ENCODE assay signal across 26 mouse cellular contexts in the genomic region with DNA sequence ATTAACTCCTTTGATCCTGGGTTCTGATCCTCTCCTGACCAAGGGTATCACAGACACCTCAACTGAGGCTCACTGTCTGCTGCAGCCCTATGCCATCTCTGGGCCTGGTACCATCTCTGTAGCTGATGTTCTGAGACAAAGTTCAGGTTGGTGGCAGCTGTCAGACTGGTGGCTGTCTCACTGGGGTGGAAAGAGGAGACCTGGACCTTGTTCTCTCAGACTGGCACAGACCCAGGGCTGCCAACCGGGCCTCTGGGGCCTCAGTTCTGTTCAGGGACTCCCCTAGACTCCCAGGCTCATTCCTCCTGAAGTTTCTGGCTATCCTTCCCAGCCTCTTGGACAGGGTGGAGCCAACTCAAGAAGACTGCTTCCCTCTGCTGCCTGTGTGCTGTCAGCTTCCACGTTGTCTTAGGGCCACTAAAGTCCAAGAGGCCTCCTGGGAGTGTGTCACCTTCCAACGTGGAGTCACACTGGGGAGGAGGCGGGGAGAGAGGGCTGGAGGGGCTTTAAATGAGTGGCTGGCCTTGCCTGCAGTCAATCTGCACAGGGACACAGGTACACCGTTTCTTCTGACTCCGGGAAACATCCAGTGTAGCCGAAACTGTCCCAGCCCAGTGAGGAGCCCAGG. TPM values are rescaled to one million over a fixed set of nuclear protein-coding genes. Genes with fewer than 3 reads are reported as not detected.
A peak's percentile ranks its signal among the peaks of the same experiment; 100 is the strongest.
DNase-seq lines count a peak whose midpoint lies in the region; ATAC-seq lines count a peak whose summit lies in the region.
"Had no signal": no experiment of that assay in that cellular context is flagged by ENCODE, and none has a peak within 500 bp of the region (broad histone marks: within the 10 kb centered on the region; RNA-seq: fewer than 3 reads in every experiment).

Gene Apoa4 (plus strand): TSS at position 171 of the 628 bp plus-strand sequence.

- H3K9me3 ChIP-seq in kidney, embryonic 16.5 days (ENCODE audit: low read length) = no peaks in the 10 kb centered on the region
- no peaks in the 10 kb centered on the region for H3K9me3 ChIP-seq in intestine, embryonic 14.5 days (ENCODE audit: control insufficient read depth, low read length)
- no peaks in the 10 kb centered on the region for H3K9me3 ChIP-seq in intestine, embryonic 16.5 days (ENCODE audit: control insufficient read depth, low read length)
- H3K9me3 ChIP-seq: heart, embryonic 13.5 days; hindbrain, embryonic 12.5 days; midbrain, embryonic 15.5 days; neural tube, embryonic 12.5 days had no signal

- peak; percentile 46 for DNase-seq in kidney, adult 18-20 months
- DNase-seq in intestine, embryonic 14.5 days (ENCODE audit: low spot score) = no peak
- no peak for DNase-seq in large intestine, adult 2 months (ENCODE audit: low read depth, low spot score)
- DNase-seq in retina, embryonic 14.5 days (ENCODE audit: low spot score) = no peak
- no peak for DNase-seq in B cell, adult 2 months
- no peak for DNase-seq in embryo, embryonic 9.5 days (ENCODE audit: extremely low spot score)
- DNase-seq: adrenal gland, postnatal 10 days; cerebellum, adult 2 months; cerebellum, postnatal 36 days; embryo, embryonic 11 days; gastrocnemius, postnatal 10 days; lung, postnatal 4 days; retina, postnatal 1 day; right cerebral cortex, postnatal 25 days had no signal

- ATAC-seq in kidney, embryonic 16.5 days (ENCODE audit: low FRiP score, low TSS enrichment) = no peak
- no peak for ATAC-seq in intestine, embryonic 14.5 days (replicated peaks; ENCODE audit: low FRiP score, low TSS enrichment, low read depth)
- peak; percentile 68 for ATAC-seq in intestine, embryonic 16.5 days
- ATAC-seq: forebrain, embryonic 14.5 days; midbrain, embryonic 15.5 days had no signal

- no peaks in the 10 kb centered on the region for H3K27me3 ChIP-seq in kidney, embryonic 16.5 days (ENCODE audit: insufficient read depth, low read length)
- H3K27me3 ChIP-seq in intestine, embryonic 14.5 days (replicated peaks; ENCODE audit: control insufficient read depth, insufficient read depth, low read length) = no peaks in the 10 kb centered on the region
- no peaks in the 10 kb centered on the region for H3K27me3 ChIP-seq in intestine, embryonic 16.5 days (replicated peaks; ENCODE audit: control insufficient read depth, insufficient read depth, low read length)
- H3K27me3 ChIP-seq: hindbrain, embryonic 12.5 days; midbrain, embryonic 15.5 days; neural tube, embryonic 12.5 days had no signal

- H3K4me3 ChIP-seq in kidney, embryonic 16.5 days (ENCODE audit: low read length) = no peak within 1 kb of the TSS
- no peak within 1 kb of the TSS for H3K4me3 ChIP-seq in intestine, embryonic 14.5 days (ENCODE audit: low read depth, low read length)
- H3K4me3 ChIP-seq in intestine, embryonic 16.5 days (ENCODE audit: low read length) = peak within 1 kb of the TSS; percentile 38
- H3K4me3 ChIP-seq: heart, embryonic 13.5 days; hindbrain, embryonic 12.5 days; layer of hippocampus, adult 2 months; midbrain, embryonic 15.5 days; neural tube, embryonic 12.5 days had no signal

- no peaks in the 10 kb centered on the region for H3K4me1 ChIP-seq in kidney, embryonic 16.5 days (ENCODE audit: insufficient read depth, low read length)
- H3K4me1 ChIP-seq in intestine, embryonic 14.5 days (replicated peaks; ENCODE audit: control insufficient read depth, insufficient read depth, low read length) = 0 out of 2 replicates have a peak, but pooled peaks cover 3% of the 10 kb centered on the region
- H3K4me1 ChIP-seq in intestine, embryonic 16.5 days (ENCODE audit: control insufficient read depth, insufficient read depth, low read length) = peaks cover 26% of the 10 kb centered on the region
- H3K4me1 ChIP-seq: hindbrain, embryonic 12.5 days; midbrain, embryonic 15.5 days; neural tube, embryonic 12.5 days had no signal

- H3K9ac ChIP-seq in kidney, embryonic 16.5 days (replicated peaks; ENCODE audit: low read length) = no peak within 1 kb of the TSS
- no peak within 1 kb of the TSS for H3K9ac ChIP-seq in intestine, embryonic 14.5 days (ENCODE audit: low read length)
- peak within 1 kb of the TSS; percentile 61 for H3K9ac ChIP-seq in intestine, embryonic 16.5 days (ENCODE audit: low read depth, low read length)
- H3K9ac ChIP-seq: heart, embryonic 13.5 days; hindbrain, embryonic 12.5 days; liver, embryonic 14.5 days; midbrain, embryonic 15.5 days; neural tube, embryonic 12.5 days had no signal

- WGBS in kidney, embryonic 16.5 days = 64% methylated on average over 7 of the region's 7 CpGs
- 54% methylated on average over 7 of the region's 7 CpGs for WGBS in intestine, embryonic 14.5 days
- WGBS in intestine, embryonic 16.5 days = 52% methylated on average over 7 of the region's 7 CpGs
- WGBS in large intestine, adult 2 months = 58% methylated on average over 7 of the region's 7 CpGs

- H3K27ac ChIP-seq in kidney, embryonic 16.5 days (ENCODE audit: low read length) = no peak within 1 kb of the TSS
- no peak within 1 kb of the TSS for H3K27ac ChIP-seq in intestine, embryonic 14.5 days (ENCODE audit: low read depth)
- H3K27ac ChIP-seq in intestine, embryonic 16.5 days (ENCODE audit: low read length) = peak within 1 kb of the TSS; percentile 82
- H3K27ac ChIP-seq: heart, embryonic 13.5 days; hindbrain, embryonic 12.5 days; layer of hippocampus, adult 2 months; liver, embryonic 14.5 days; midbrain, embryonic 15.5 days; neural tube, embryonic 12.5 days had no signal

- no peaks in the 10 kb centered on the region for H3K36me3 ChIP-seq in kidney, embryonic 16.5 days (ENCODE audit: insufficient read depth, low read length)
- H3K36me3 ChIP-seq in intestine, embryonic 14.5 days (ENCODE audit: control insufficient read depth, insufficient read depth, low read length) = no peaks in the 10 kb centered on the region
- H3K36me3 ChIP-seq in intestine, embryonic 16.5 days (ENCODE audit: control insufficient read depth, insufficient read depth, low read length) = no peaks in the 10 kb centered on the region
- H3K36me3 ChIP-seq: heart, embryonic 13.5 days; hindbrain, embryonic 12.5 days; midbrain, embryonic 15.5 days; neural tube, embryonic 12.5 days had no signal

- H3K4me2 ChIP-seq in kidney, embryonic 16.5 days (replicated peaks; ENCODE audit: low read depth, low read length) = no peak within 1 kb of the TSS
- H3K4me2 ChIP-seq in intestine, embryonic 14.5 days (ENCODE audit: low read length) = no peak within 1 kb of the TSS
- H3K4me2 ChIP-seq in intestine, embryonic 16.5 days (ENCODE audit: low read depth, low read length) = no peak within 1 kb of the TSS
- H3K4me2 ChIP-seq: heart, embryonic 13.5 days; hindbrain, embryonic 12.5 days; midbrain, embryonic 15.5 days; neural tube, embryonic 12.5 days had no signal

RNA-seq across cellular contexts. Expression of gene Apoa4, which starts in this region (rescaled TPM):
- polyA plus RNA-seq in kidney, embryonic 16.5 days (2015; fragmentation: Nextera tagmentation; extraction: Ambion mirVana) = 0.25 TPM in 1 of 2 replicates, not detected in the other
- 6.9 and 12.3 TPM in 2 replicates for polyA plus RNA-seq in intestine, embryonic 14.5 days (2014; fragmentation: Nextera tagmentation; extraction: Ambion mirVana)
- polyA plus RNA-seq in intestine, embryonic 16.5 days (2015; fragmentation: Nextera tagmentation; extraction: Ambion mirVana) = 1,729 and 3,070 TPM in 2 replicates
- polyA plus RNA-seq in large intestine, adult 2 months (2012; rRNA removed) = 111 and 1,448 TPM in 2 replicates
- polyA plus RNA-seq: C2C12; forebrain, embryonic 14.5 days; heart, embryonic 13.5 days; hindbrain, embryonic 12.5 days; limb, embryonic 11.5 days; lung, embryonic 16.5 days; neural tube, embryonic 12.5 days had no signal
